Mouse (Mus musculus): ENCODE measurements around the gene Zbed4. TPM values are rescaled to one million over a fixed set of nuclear protein-coding genes. Genes with fewer than 3 reads are reported as not detected.
"Not testable (repeated sequence)": the region's sequence is repeated elsewhere in the genome, so short reads cannot be mapped to it uniquely, and the experiment has no call there.

Zbed4 gene
- total RNA-seq, 2 experiments from 2014 or later = 7.2 to 9.4 TPM

DNA sequence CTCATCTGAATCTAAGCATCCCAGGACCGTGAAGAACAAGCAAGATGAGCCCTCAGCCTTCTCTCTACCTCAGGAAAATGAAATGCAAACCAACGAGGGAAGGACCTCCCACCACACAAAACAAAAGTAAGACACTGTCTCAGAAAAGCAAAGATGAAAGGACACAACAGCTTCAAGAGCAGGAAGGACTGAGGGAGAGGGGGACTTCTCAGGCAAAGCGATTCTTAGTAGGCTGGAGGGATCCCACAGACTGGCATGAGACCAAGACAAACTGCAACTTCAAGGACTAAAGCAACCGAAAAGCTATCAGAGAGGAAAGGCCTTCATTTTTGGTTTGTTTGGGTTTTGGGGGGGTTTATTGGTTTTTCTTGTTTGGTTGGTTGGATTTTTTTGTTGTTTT is 15.3 kb upstream of the Zbed4 start:
- DNase-seq = no peak

- DNase-seq = no peak
These were observed 13.0 kb upstream of the Zbed4 start for GRCm38 (mm10) chr15:88738466-88738865.

GRCm38 (mm10) chr15:88741366-88741765 is 10.1 kb upstream of the Zbed4 start:
- DNase-seq = no peak

GRCm38 (mm10) chr15:88743371-88743770 is 8.1 kb upstream of the Zbed4 start:
- DNase-seq = not testable (repeated sequence)

DNA sequence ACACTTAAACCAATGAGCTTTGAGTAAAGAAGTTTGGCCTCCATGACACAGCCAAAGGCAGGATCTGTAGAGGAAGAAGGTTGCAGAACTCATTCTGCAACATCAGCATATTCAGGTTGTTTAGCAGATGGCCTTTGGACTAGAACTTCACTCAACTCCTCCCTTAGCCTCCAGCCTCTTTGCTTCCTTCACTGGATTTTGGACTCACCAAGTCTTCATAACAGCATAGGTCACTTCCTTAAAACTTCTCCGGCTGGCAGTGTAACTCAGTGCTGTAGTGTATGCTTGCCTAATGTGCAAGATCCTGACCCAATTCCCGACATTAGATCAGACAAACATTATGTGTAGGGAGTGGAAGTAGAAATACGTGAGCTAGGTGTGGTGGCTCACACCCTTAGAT is 6.1 kb upstream of the Zbed4 start:
- DNase-seq = no peak

DNA sequence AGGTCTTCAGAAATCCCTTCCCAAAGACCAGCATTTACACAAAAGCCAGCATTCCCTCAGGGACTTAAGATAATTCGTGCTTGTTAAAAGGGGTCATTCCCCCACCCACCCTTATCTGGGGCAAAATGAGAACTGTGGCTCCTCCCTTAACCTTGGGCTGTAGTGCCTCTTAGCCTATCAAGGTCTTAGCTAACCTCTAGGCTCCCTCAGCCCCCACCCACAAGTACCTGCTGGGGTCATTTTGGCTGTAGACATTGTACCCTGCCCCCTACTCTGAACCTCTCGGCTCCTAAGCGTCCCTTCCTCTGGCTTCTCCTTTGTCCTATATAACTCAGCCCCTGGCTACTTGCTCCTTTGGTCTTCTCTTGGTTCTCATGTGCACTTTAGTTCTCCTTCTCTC is 5.5 kb upstream of the Zbed4 start:
- DNase-seq = no peak

DNA sequence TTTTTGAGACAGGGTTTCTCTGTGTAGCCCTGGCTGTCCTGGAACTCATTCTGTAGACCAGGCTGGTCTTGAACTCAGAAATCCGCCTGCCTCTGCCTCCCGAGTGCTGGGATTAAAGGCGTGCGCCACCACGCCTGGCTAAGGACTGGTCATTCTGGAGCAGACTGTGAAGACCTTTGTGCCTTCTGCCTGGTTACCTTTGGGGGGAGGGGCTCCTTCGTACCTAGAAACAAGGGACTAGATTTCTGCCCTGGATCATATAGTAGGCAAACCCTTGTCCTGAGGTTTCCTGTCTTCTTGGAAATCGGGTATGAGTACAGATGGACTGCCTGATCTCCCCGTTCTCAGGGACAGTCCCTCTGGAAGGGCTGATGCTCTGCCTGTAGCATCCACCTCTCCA is 1.8 kb upstream of the Zbed4 start:
- not testable (repeated sequence) for DNase-seq

DNA sequence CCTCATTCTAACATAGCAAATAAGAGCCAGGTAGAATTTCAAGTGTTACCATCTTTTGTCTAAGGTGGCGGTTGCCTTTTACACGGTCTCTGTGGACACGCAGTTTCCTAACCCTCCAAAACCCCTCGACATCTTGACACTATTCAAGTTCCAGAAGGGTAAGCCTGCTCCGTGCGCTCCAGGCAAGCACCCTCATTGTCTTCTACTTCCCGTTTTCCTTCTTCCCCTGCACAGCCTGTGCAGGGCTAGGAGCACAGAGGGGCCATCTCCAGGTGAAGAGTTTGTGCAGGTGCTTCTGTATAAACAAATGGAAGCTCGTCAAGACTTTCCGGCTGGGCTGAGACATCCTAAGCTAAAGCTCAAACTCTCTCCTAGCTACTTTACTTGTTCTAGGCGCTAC is 1.4 kb upstream of the Zbed4 start:
- no peak for DNase-seq

- DNase-seq = peak; percentile 97
These were observed 540 bp upstream of the Zbed4 start for GRCm38 (mm10) chr15:88750677-88751563.

DNA sequence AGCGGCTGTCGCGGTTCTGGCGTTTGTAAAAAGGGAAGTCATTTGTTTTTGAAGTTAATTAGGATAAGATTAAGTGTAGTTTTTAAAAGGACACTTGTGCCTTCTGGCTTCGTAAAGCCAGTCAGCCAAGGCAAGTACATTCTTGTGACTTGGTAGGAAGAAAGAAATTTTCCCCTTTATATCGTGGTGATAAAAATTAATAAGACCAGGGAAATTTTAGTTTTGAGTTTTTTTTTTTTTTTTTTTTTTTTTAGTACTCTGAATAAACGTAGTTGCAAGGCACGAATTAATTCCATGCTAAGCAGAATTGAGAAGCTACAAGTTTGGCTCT is 908 bp downstream of the Zbed4 start:
- DNase-seq = no peak

GRCm38 (mm10) chr15:88754896-88755295 is 3.4 kb downstream of the Zbed4 start:
- no peak for DNase-seq

DNA sequence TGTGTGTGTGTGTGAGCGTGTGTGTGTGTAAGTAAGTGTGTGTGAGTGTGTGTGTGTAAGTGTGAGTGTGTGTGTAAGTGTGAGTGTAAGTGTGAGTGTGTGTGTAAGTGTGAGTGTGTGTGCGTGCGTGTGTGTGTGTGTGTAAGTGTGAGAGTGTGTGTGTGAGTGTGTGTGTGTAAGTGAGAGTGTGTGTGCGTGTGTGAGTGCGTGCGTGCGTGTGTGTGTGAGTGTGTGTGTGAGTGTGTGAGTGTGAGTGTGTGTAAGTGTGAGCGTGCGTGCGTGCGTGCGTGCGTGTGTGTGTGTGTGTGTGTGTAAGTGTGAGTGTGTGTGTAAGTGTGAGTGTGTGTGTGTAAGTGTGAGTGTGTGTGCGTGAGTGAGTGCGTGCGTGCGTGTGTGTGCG is 4.3 kb downstream of the Zbed4 start:
- DNase-seq = no peak

DNA sequence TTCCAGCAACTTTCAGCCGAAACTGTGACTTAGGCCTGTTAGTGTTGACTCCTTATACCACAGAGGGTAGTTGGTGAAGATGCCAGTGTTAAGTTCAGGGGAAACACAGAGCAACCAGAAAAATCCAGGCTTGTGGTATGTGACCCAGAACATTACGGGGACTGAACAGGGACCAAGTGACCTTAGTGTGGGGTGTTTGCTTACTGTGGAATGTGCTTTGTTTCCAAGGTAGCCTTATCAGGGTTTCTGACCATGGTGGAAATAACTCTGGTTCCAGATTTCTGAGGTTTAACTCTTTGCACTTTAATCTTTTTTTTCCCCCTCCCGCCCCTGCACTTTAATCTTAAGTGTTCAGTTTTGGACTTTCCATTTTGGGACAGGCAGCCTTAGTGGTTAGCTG is 6.6 kb downstream of the Zbed4 start:
- DNase-seq = no peak

- DNase-seq = no peak
These were observed 10.1 kb downstream of the Zbed4 start for GRCm38 (mm10) chr15:88761551-88761950.

DNA sequence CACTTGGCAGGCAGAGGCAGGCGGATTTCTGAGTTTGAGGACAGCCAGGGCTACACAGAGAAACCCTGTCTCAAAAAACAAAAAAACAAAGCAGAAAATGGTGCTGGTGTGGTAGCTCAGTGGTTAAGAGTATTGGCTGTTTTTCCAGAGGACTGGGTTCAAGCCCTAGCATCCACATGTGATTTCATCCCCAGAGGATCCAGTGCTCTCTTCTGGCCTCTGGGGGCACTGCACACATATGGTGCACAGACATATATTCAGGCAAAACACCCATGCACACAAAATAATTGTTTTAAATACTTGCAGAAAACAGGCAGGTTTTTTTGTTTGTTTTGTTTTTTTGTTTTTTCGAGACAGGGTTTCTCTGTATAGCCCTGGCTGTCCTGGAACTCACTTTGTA is 14.7 kb downstream of the Zbed4 start:
- DNase-seq = not testable (repeated sequence)

- no peak for DNase-seq
These were observed 17.1 kb downstream of the Zbed4 start for GRCm38 (mm10) chr15:88768537-88768936.

- DNase-seq = not testable (repeated sequence)
These were observed 23.2 kb downstream of the Zbed4 start for GRCm38 (mm10) chr15:88774630-88775029.

GRCm38 (mm10) chr15:88792140-88792850 is 40.8 kb downstream of the Zbed4 start:
- DNase-seq = no peak

DNA sequence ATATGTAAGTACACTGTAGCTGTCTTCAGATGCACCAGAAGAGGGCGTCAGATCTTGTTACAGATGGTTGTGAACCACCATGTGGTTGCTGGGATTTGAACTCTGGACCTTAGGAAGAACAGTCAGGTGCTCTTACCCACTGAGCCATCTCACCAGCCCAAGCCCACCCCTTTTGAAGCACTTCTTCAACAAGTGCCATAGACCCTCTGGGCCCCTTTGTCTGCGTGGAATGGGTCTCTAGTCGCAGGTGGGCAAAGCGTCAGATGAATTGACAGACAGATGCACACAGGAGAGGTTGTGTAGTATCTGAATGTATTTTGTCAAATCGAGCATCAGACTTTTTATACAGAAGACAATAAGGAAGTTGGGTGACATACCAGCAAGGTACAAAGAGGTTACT is 43.3 kb downstream of the Zbed4 start:
- DNase-seq = not testable (repeated sequence)

DNA sequence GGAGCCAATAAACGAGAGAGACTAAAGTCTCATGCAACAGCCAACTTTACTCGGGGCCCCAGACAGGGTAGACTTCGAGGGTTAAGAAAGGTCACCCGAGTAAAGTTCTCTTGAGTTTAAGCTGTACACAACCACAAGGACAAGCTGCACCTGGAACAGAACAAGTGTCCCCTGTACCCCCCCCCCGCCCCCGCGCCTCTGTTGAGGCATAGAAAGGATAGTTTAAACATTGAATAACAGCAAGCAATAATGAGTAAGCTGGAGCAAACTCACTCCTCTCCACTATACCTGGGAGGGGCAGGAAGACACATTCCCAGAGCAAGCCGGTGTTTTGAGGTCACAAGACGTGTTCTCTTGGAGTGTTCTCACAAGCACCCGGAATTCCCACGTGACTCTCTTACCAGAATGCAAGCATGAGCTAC is 48.5 kb downstream of the Zbed4 start:
- DNase-seq = no peak

DNA sequence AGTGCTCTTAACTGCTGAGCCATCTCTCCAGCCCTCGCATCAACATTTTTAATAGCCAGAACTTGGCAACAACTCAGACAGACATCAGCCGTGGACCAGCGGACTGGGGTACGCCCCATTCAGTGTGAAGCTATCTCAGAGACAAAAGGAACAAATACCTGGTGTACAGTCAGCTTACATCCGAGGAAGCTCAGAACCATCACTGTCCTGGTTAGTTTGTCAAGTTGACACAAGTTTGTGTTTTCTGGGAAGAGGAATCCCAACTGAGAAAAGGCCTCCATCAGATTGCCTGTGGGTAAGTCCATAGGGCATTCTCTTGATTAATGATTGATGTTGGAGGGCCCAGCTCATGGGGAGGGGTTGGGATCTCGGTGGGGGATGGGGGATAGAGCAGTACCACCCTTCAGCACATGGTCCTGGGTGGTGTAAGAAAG is 49.5 kb downstream of the Zbed4 start:
- DNase-seq = no peak

DNA sequence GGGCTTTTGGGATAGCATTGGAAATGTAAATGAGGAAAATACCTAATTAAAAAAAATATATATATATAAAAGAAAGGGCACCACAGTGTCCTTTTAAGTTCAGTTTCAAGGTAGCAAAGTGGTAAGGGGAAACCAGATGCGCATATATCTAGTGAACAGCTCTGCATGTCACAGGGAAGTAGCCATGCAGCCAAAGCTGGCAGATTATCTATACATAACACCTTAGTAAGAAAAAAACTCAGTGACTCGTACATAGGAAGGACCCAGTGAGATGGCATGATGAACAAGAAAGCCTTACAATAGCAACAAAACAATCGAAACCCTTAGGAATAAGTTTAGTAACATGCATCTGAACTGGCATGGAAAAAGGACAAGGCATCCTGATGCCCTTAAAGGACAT is 50.4 kb downstream of the Zbed4 start:
- no peak for DNase-seq

- DNase-seq = no peak
These were observed 50.9 kb downstream of the Zbed4 start for GRCm38 (mm10) chr15:88802348-88802747.

- DNase-seq = no peak
These were observed 56.7 kb downstream of the Zbed4 start for GRCm38 (mm10) chr15:88808121-88808520.
